Mouse (Mus musculus) embryonic facial prominence, embryonic 14.5 days (tissue): ENCODE data around the gene Gm11985. TPM values are rescaled to one million over a fixed set of nuclear protein-coding genes. Genes with fewer than 3 reads are reported as not detected.
"Not testable (repeated sequence)": the region's sequence is repeated elsewhere in the genome, so short reads cannot be mapped to it uniquely, and the experiment has no call there.

Experiments
- ATAC-seq: fragments of 200-750 bp; cut with Nextera tagmentation; 2 replicates; pipeline ENCODE4 v1.8.0; 2017; ENCODE audit warnings: low read depth, moderate number of reproducible peaks, moderate TSS enrichment
- DNase-seq: peaks from one replicate; pipeline ENCODE4 v3.0.0-alpha.2; 2015; ENCODE audit warnings: low spot score
- H3K27ac ChIP-seq: fragments of 300-500 bp; sonication (generic); replicated peaks from 2 replicates; pipeline ENCODE4 v1.5.1; 2014; ENCODE audit warnings: low read depth, mild to moderate bottlenecking, low read length, moderate library complexity
- H3K27me3 ChIP-seq: fragments of 300-500 bp; sonication (generic); replicated peaks from 2 replicates; pipeline ENCODE4 v1.6.1; 2014; ENCODE audit warnings: low read length; ENCODE audit not compliant: control insufficient read depth, insufficient read depth
- H3K36me3 ChIP-seq: fragments of 300-500 bp; sonication (generic); 2 replicates; pipeline ENCODE4 v1.6.1; 2014; ENCODE audit warnings: low read length, mixed read lengths; ENCODE audit not compliant: control insufficient read depth, insufficient read depth
- H3K4me1 ChIP-seq: fragments of 300-500 bp; sonication (generic); 2 replicates; pipeline ENCODE4 v1.6.1; 2014; ENCODE audit warnings: antibody characterized with exemption, low read length; ENCODE audit not compliant: control insufficient read depth, insufficient read depth
- H3K4me2 ChIP-seq: fragments of 300-500 bp; sonication (generic); 2 replicates; pipeline ENCODE4 v1.6.1; 2014; ENCODE audit warnings: low read depth, mild to moderate bottlenecking, low read length, moderate library complexity, mixed read lengths
- H3K4me3 ChIP-seq: fragments of 300-500 bp; sonication (generic); 2 replicates; pipeline ENCODE4 v1.5.1; 2014; ENCODE audit warnings: low read depth, mild to moderate bottlenecking, low read length
- H3K9ac ChIP-seq: fragments of 300-500 bp; sonication (generic); 2 replicates; pipeline ENCODE4 v1.6.1; 2014; ENCODE audit warnings: low read depth, mild to moderate bottlenecking, low read length, moderate library complexity, mixed read lengths
- H3K9me3 ChIP-seq: fragments of 300-500 bp; sonication (generic); 2 replicates; pipeline ENCODE4 v1.6.1; 2016; ENCODE audit warnings: low read length; ENCODE audit not compliant: control insufficient read depth
- WGBS: fragments of 180-500 bp; shearing (Covaris S2); extraction: QIAGEN DNeasy Blood & Tissue Kit; methylation state at CpG from one replicate; pipeline ENCODE4 v1.1.7; 2014; 5-methylcytosine and 5-hydroxymethylcytosine counted together
- polyA plus RNA-seq: library from polyadenylated mRNA; unstranded; fragments of >200 nt; fragmentation: Nextera tagmentation; extraction: Ambion mirVana; gene quantifications from 2 replicates; pipeline ENCODE4 v1.2.1, GENCODE M21; 2014

Gene Gm11985
- polyA plus RNA-seq, 1 experiment from 2014 or later: not detected

GRCm38 (mm10) chr11:7226810-7227550 lies 38.6 kb upstream of the Gm11985 start:
- 58% methylated on average over 7 of the region's 7 CpGs for WGBS
- Histone ChIP-seq H3K9me3 (peaks cover 3% of the 10 kb centered on the region; the same call in 1 of the 2 replicates), H3K4me1 (peaks cover 10% of the 10 kb centered on the region), H3K4me3 (no peak overlapping the region), H3K4me2 (no peak overlapping the region), H3K9ac (no peak overlapping the region), H3K27me3 (no peaks in the 10 kb centered on the region), H3K36me3 (no peaks in the 10 kb centered on the region), H3K27ac (peak overlapping the region; percentile 67; the same call in 1 of the 2 replicates)
- peak; percentile 78 for DNase-seq
- peak; percentile 92 for ATAC-seq

GRCm38 (mm10) chr11:7226200-7226599 lies 37.8 kb upstream of the Gm11985 start:
- 56% methylated on average over 2 of the region's 2 CpGs for WGBS

GRCm38 (mm10) chr11:7221826-7222225 lies 33.5 kb upstream of the Gm11985 start:
- not testable (repeated sequence) for H3K4me3 ChIP-seq, ATAC-seq, H3K4me2 ChIP-seq, H3K36me3 ChIP-seq, H3K4me1 ChIP-seq, H3K9me3 ChIP-seq, H3K9ac ChIP-seq, H3K27me3 ChIP-seq, DNase-seq, H3K27ac ChIP-seq
- 80% methylated on average over 8 of the region's 8 CpGs for WGBS

More at GRCm38 (mm10) chr11:7226200-7226599, 37.8 kb upstream of the Gm11985 start:
- Histone ChIP-seq H3K4me1 (peaks cover 10% of the 10 kb centered on the region), H3K4me3 (no peak overlapping the region), H3K4me2 (no peak overlapping the region), H3K9ac (no peak overlapping the region), H3K36me3 (no peaks in the 10 kb centered on the region), H3K9me3 (no peaks in the 10 kb centered on the region), H3K27ac (peak overlapping the region; percentile 29; the same call in 1 of the 2 replicates), H3K27me3 (no peaks in the 10 kb centered on the region)
- DNase-seq (no peak), ATAC-seq (no peak)

- Histone ChIP-seq H3K4me1 (peaks cover 7% of the 10 kb centered on the region; the same call in 1 of the 2 replicates), H3K27me3 (no peaks in the 10 kb centered on the region; the same call in 1 of the 2 replicates), H3K4me3 (no peak overlapping the region), H3K9me3 (no peaks in the 10 kb centered on the region), H3K9ac (no peak overlapping the region), H3K36me3 (no peaks in the 10 kb centered on the region), H3K4me2 (no peak overlapping the region), H3K27ac (no peak overlapping the region)
- ATAC-seq: no peak
- peak; percentile 72 for DNase-seq
- WGBS: 6% methylated on average over 8 of the region's 8 CpGs
These were observed 27.3 kb upstream of the Gm11985 start for GRCm38 (mm10) chr11:7215703-7216102.

GRCm38 (mm10) chr11:7214761-7215160 lies 26.4 kb upstream of the Gm11985 start:
- H3K4me1 ChIP-seq: peaks cover 7% of the 10 kb centered on the region; the same call in 1 of the 2 replicates
- H3K27me3 ChIP-seq: no peaks in the 10 kb centered on the region; the same call in 1 of the 2 replicates
- peak overlapping the region; percentile 24; the same call in 1 of the 2 replicates for H3K27ac ChIP-seq
- DNase-seq: peak; percentile 89
- no peaks in the 10 kb centered on the region for H3K9me3 ChIP-seq
- H3K36me3 ChIP-seq: peaks cover 3% of the 10 kb centered on the region
- H3K9ac ChIP-seq: no peak overlapping the region
- WGBS: 5% methylated on average over 14 of the region's 14 CpGs
- peak overlapping the region; percentile 73 for H3K4me2 ChIP-seq
- H3K4me3 ChIP-seq: peak overlapping the region; percentile 66
- no peak for ATAC-seq

- DNase-seq (no peak), ATAC-seq (no peak)
- WGBS: under 1% methylated on average over 12 of the region's 12 CpGs
- Histone ChIP-seq H3K27ac (peak overlapping the region; percentile 24; the same call in 1 of the 2 replicates), H3K27me3 (no peaks in the 10 kb centered on the region; the same call in 1 of the 2 replicates), H3K4me3 (peak overlapping the region; percentile 66), H3K4me1 (peaks cover 7% of the 10 kb centered on the region; the same call in 1 of the 2 replicates), H3K36me3 (peaks cover 8% of the 10 kb centered on the region), H3K4me2 (peak overlapping the region; percentile 73), H3K9ac (peak overlapping the region; percentile 73; the same call in 1 of the 2 replicates), H3K9me3 (no peaks in the 10 kb centered on the region)
These were observed 25.9 kb upstream of the Gm11985 start for GRCm38 (mm10) chr11:7214342-7214660.

GRCm38 (mm10) chr11:7213501-7214341 lies 25.4 kb upstream of the Gm11985 start, which contains the start of gene Igfbp3:
TSS of gene Igfbp3 (minus strand) at chr11:7213923.
- H3K27me3 ChIP-seq: no peaks in the 10 kb centered on the region; the same call in 1 of the 2 replicates

GRCm38 (mm10) chr11:7213161-7213500 lies 24.8 kb upstream of the Gm11985 start:
- Histone ChIP-seq H3K4me2 (peak overlapping the region; percentile 73), H3K27ac (peak overlapping the region; percentile 79)

More at GRCm38 (mm10) chr11:7213501-7214341, 25.4 kb upstream of the Gm11985 start, which contains the start of gene Igfbp3:
- H3K9me3 ChIP-seq: no peaks in the 10 kb centered on the region
- H3K4me1 ChIP-seq: peaks cover 7% of the 10 kb centered on the region; the same call in 1 of the 2 replicates
- ATAC-seq: peak; percentile 83
- peak within 1 kb of the TSS; percentile 73 for H3K4me2 ChIP-seq
- peak within 1 kb of the TSS; percentile 66 for H3K4me3 ChIP-seq
- WGBS: 0% methylated on average over 5 of the region's 104 CpGs
- peaks cover 13% of the 10 kb centered on the region for H3K36me3 ChIP-seq
- peak within 1 kb of the TSS; percentile 79 for H3K27ac ChIP-seq
- peak within 1 kb of the TSS; percentile 73 for H3K9ac ChIP-seq
- DNase-seq: peak; percentile 86

More at GRCm38 (mm10) chr11:7213161-7213500, 24.8 kb upstream of the Gm11985 start:
- H3K9me3 ChIP-seq: no peaks in the 10 kb centered on the region
- peaks cover 19% of the 10 kb centered on the region for H3K36me3 ChIP-seq
- peaks cover 7% of the 10 kb centered on the region; the same call in 1 of the 2 replicates for H3K4me1 ChIP-seq
- no peaks in the 10 kb centered on the region; the same call in 1 of the 2 replicates for H3K27me3 ChIP-seq
- DNase-seq: no peak
- no peak for ATAC-seq
- H3K9ac ChIP-seq: peak overlapping the region; percentile 73
- peak overlapping the region; percentile 66 for H3K4me3 ChIP-seq
- 5% methylated on average over 8 of the region's 19 CpGs for WGBS
